Mouse (Mus musculus): ENCODE measurements at regions not wholly inside any gene's neighbourhood (a gene's known extent, or its start where the extent isn't known, plus 50 kb on each side); places are given as distances from the start of the nearest gene placed in this dataset.

DNA sequence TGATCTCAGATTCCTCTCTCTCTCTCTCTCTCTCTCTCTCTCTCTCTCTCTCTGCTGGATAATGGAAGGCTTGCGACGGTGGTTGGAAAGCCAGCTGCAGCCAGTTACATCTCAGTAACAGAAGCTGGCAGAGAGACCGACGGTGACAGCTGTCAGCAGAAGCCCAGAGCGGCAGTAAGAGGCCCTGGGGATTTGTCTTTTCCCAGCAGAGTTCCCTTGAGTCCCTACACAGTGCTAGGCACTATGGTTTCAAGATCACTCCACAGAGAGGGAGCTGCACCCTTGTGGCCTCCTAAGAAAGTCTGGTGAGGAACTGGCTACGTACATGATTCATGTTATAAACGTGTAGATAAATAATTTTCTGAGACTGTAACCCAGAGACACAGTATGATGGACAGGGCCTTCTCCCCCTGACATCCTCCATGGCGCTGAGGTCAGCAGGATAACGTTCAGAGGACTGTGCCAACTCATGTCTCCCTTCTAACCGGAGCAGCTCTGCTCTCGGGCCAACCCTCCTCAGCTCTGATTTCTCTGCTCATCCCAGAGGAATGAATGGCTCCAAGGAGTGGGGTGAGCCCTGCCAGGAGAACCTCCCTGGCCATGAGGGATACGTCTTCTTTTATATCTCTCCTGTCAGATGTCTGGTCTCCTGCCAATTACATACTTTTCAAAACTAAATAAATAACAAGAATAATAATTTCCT, 253.5 kb upstream of the Cadm1 start:
- H3K9me3 ChIP-seq (ENCODE audit: control insufficient read depth, low read length): no peaks in the 10 kb centered on the region
- DNase-seq (ENCODE audit: low spot score, missing footprints) (no peak), ATAC-seq (ENCODE audit: low FRiP score) (no peak)
- no peak overlapping the region for H3K4me3 ChIP-seq (ENCODE audit: low read depth, low read length)
- no peak overlapping the region for H3K4me2 ChIP-seq
- no peaks in the 10 kb centered on the region for H3K27me3 ChIP-seq (ENCODE audit: control insufficient read depth, insufficient read depth, low read length)
- H3K27ac ChIP-seq (ENCODE audit: low read depth, low read length): no peak overlapping the region
- H3K36me3 ChIP-seq (ENCODE audit: control insufficient read depth, insufficient read depth, low read length): no peaks in the 10 kb centered on the region
- WGBS: 45% methylated on average over 12 of the region's 12 CpGs
- H3K4me1 ChIP-seq (ENCODE audit: control insufficient read depth, insufficient read depth, low read length): peaks cover 12% of the 10 kb centered on the region
- no peak overlapping the region for H3K9ac ChIP-seq (ENCODE audit: low read length)

DNA sequence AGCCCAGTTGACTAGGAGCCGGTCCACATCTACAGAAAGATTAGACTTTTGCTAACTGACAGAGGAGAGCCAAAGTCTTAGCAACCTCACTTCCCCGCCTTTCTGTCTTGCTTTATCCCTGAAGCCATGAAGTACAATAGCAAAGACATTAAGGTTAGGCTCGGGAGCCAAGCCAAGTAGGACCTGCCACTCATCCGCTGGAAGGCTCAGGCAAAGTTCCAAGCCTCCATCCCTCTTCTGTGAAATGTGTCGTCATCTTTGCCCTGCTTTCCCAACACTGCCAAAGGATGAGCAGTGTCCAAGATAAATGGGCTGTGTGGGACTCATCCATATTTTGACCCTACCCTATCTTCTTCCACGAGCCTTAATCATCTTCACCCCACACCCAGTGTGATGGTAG, 250.6 kb upstream of the Cadm1 start:
- H3K4me2 ChIP-seq: no peak overlapping the region
- no peak overlapping the region for H3K9ac ChIP-seq (ENCODE audit: low read length)
- WGBS: 76% methylated on average over 6 of the region's 6 CpGs
- ATAC-seq (ENCODE audit: low FRiP score) (no peak), DNase-seq (ENCODE audit: low spot score, missing footprints) (no peak)
- H3K9me3 ChIP-seq (ENCODE audit: control insufficient read depth, low read length): no peaks in the 10 kb centered on the region
- H3K27me3 ChIP-seq (ENCODE audit: control insufficient read depth, insufficient read depth, low read length): no peaks in the 10 kb centered on the region
- no peak overlapping the region for H3K27ac ChIP-seq (ENCODE audit: low read depth, low read length)
- no peak overlapping the region for H3K4me3 ChIP-seq (ENCODE audit: low read depth, low read length)
- H3K36me3 ChIP-seq (ENCODE audit: control insufficient read depth, insufficient read depth, low read length): no peaks in the 10 kb centered on the region
- H3K4me1 ChIP-seq (ENCODE audit: control insufficient read depth, insufficient read depth, low read length): peaks cover 12% of the 10 kb centered on the region

DNA sequence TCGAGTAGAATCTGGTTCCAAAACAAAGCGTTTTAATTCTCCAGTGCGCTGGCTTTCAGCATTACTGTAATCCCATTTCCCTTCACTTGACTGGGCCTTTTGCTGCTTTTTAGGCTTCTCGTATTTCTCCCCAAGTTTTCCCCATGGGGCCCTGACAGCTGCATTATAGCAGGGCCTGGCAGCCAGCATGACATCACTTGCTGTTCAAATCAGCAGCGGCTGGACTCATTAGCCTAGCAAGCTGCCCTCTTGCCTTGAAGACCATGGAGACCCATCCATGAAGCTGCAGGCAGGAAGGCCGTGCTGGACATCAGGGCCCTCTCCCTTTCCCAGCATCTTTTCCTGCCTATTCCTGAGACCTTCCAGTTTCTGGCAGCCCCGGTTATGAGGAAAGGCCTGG, 249.8 kb upstream of the Cadm1 start:
- H3K4me1 ChIP-seq (ENCODE audit: control insufficient read depth, insufficient read depth, low read length): peaks cover 12% of the 10 kb centered on the region
- H3K27ac ChIP-seq (ENCODE audit: low read depth, low read length): peak overlapping the region; percentile 7; the same call in 1 of the 2 replicates
- no peak overlapping the region for H3K4me3 ChIP-seq (ENCODE audit: low read depth, low read length)
- peak; percentile 59; the same call in 1 of the 2 replicates for ATAC-seq (ENCODE audit: low FRiP score)
- no peak overlapping the region for H3K4me2 ChIP-seq
- no peak overlapping the region for H3K9ac ChIP-seq (ENCODE audit: low read length)
- H3K9me3 ChIP-seq (ENCODE audit: control insufficient read depth, low read length): no peaks in the 10 kb centered on the region
- no peaks in the 10 kb centered on the region for H3K36me3 ChIP-seq (ENCODE audit: control insufficient read depth, insufficient read depth, low read length)
- 33% methylated on average over 7 of the region's 7 CpGs for WGBS
- no peak for DNase-seq (ENCODE audit: low spot score, missing footprints)
- H3K27me3 ChIP-seq (ENCODE audit: control insufficient read depth, insufficient read depth, low read length): no peaks in the 10 kb centered on the region

DNA sequence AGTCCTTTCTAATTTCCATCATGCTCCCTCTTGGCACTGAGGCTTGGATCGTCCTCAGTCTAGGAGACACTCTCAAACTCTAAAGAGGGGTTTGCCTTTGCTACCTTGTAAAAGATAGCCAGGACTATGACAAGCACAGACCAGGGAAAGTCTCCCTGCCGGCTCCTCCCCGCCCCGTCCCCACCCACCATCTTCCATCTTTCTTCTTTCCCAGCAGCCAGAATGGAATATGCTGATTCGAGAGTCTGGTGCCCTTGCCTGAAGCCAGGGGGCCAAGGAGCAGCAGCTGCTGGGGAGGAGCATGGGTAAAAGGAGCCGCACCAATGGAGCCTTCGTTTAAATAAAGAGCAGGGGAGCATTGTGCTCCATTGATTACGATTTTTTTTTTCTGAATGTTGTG, 249.4 kb upstream of the Cadm1 start:
- peak; percentile 33; the same call in 1 of the 2 replicates for ATAC-seq (ENCODE audit: low FRiP score)
- Histone ChIP-seq H3K4me1 (ENCODE audit: control insufficient read depth, insufficient read depth, low read length) (peaks cover 9% of the 10 kb centered on the region), H3K27me3 (ENCODE audit: control insufficient read depth, insufficient read depth, low read length) (no peaks in the 10 kb centered on the region), H3K9ac (ENCODE audit: low read length) (no peak overlapping the region), H3K9me3 (ENCODE audit: control insufficient read depth, low read length) (no peaks in the 10 kb centered on the region), H3K4me3 (ENCODE audit: low read depth, low read length) (no peak overlapping the region), H3K36me3 (ENCODE audit: control insufficient read depth, insufficient read depth, low read length) (no peaks in the 10 kb centered on the region), H3K4me2 (no peak overlapping the region), H3K27ac (ENCODE audit: low read depth, low read length) (peak overlapping the region; percentile 7; the same call in 1 of the 2 replicates)
- WGBS: 28% methylated on average over 8 of the region's 8 CpGs
- no peak for DNase-seq (ENCODE audit: low spot score, missing footprints)

DNA sequence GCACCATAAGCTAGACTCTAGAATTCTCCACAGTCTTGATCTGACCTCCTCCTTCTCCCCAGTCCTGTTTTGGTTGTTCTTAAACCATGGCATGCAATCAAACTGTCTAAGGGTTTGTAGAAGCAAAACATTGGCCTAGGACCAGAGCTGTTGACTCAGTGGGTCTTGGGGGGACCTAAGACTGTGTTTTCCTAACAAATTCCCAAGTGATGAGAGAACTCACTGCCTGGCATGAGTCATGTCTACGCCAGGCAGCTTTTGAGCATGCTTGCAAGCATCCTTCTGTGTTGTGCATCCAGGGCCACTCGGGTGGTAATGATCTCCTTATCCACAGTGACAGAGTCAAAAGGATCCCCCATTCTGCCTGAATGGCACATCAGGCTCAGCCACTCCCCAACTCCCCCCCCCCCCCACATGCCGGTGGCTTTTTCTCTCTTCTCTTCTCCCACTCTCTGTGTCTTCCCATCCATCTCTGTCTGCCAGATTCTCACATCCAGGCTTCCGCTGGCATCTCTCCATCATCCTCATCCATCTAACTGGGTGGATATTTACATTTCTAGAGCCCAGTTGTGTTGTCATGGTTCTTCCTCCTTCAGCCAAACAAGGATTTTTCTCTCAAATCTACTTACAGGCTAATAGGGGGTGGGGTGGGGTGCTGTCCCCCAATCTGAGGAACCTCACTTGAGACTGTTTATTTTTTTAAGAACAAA, 246.1 kb upstream of the Cadm1 start:
- no peaks in the 10 kb centered on the region for H3K27me3 ChIP-seq (ENCODE audit: control insufficient read depth, insufficient read depth, low read length)
- no peaks in the 10 kb centered on the region for H3K36me3 ChIP-seq (ENCODE audit: control insufficient read depth, insufficient read depth, low read length)
- ATAC-seq (ENCODE audit: low FRiP score) (no peak), DNase-seq (ENCODE audit: low spot score, missing footprints) (no peak)
- 62% methylated on average over 4 of the region's 4 CpGs for WGBS
- H3K4me2 ChIP-seq: no peak overlapping the region
- no peak overlapping the region for H3K4me3 ChIP-seq (ENCODE audit: low read depth, low read length)
- no peak overlapping the region for H3K27ac ChIP-seq (ENCODE audit: low read depth, low read length)
- H3K9me3 ChIP-seq (ENCODE audit: control insufficient read depth, low read length): no peaks in the 10 kb centered on the region
- no peak overlapping the region for H3K9ac ChIP-seq (ENCODE audit: low read length)
- peaks cover 17% of the 10 kb centered on the region for H3K4me1 ChIP-seq (ENCODE audit: control insufficient read depth, insufficient read depth, low read length)

DNA sequence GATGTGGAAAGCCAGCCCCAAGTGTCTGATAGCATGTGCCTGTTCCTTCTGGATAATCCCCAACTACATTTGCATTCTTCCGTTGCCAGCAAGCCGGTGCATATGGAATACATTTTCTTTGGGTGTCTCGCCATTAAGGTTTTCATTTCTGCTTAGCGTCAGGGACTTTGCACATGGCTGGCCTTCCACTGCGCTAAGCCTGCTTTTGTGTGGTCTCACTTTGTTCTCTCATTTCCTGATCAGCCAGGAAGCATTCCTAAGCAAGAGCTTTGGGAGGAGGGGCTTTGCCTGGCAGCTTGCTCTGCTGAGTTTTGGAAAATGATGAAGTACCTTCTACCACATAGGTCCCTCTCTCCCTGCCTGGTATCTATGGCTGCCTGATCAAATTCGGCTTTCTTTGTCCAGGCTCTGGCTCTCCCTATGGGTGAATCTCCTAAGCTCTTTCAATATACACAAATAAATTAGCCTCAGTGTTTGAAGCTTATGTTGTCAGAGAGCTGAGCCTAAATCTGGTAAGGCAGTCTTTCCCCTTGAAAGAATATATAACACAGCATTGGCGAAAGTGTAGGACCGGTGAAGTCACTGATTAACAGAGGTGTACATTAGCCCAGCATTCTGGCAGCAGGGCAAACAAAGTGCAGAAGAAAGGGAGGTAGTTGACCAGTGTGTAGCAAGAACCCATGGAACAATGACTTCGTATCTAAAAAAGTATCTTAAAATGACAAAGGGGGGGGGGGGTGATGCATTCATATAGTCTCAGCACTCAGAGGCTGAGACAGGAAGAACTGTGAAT, 242.8 kb upstream of the Cadm1 start:
- Histone ChIP-seq H3K4me1 (ENCODE audit: control insufficient read depth, insufficient read depth, low read length) (peaks cover 10% of the 10 kb centered on the region; the same call in 1 of the 2 replicates), H3K27me3 (ENCODE audit: control insufficient read depth, insufficient read depth, low read length) (no peaks in the 10 kb centered on the region), H3K36me3 (ENCODE audit: control insufficient read depth, insufficient read depth, low read length) (no peaks in the 10 kb centered on the region), H3K9me3 (ENCODE audit: control insufficient read depth, low read length) (no peaks in the 10 kb centered on the region), H3K4me2 (no peak overlapping the region), H3K9ac (ENCODE audit: low read length) (no peak overlapping the region), H3K4me3 (ENCODE audit: low read depth, low read length) (no peak overlapping the region), H3K27ac (ENCODE audit: low read depth, low read length) (0 out of 2 replicates have a peak overlapping the region, but pooled peaks have one; percentile 20)
- DNase-seq (ENCODE audit: low spot score, missing footprints) (peak; percentile 89), ATAC-seq (ENCODE audit: low FRiP score) (0 out of 2 replicates have a peak, but pooled peaks have one; percentile 44)
- WGBS: 46% methylated on average over 9 of the region's 9 CpGs

DNA sequence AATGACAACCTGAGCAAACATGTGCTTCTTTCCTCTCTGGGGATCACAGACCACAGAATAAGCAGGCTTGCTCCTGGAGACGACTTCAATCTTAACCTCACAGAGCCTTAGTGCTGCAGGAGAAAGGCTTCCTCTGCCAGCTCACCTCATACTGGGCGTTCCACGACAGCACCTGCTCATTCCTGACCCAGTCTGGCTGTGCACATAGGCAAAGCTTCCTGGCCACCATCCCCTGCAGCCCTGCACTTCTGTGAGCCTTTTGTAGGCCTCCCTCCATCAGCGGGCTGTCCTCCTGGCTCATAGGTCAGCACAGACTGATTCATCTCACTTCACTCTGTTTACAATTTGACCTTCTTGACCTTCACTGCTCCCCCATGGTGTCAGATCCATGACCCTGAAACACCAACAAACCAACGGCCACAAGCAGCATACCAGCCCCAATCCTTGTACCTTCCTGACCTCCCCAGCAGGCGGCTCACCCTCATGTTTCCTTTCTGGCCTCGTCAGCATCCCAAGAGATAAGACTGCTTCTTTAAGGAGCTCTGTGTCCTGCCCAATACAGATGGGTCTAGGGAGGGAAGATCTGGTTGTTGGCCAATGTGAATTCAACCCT, 241.3 kb upstream of the Cadm1 start:
- no peak for DNase-seq (ENCODE audit: low spot score, missing footprints)
- Histone ChIP-seq H3K4me2 (no peak overlapping the region), H3K4me1 (ENCODE audit: control insufficient read depth, insufficient read depth, low read length) (peaks cover 10% of the 10 kb centered on the region; the same call in 1 of the 2 replicates), H3K9me3 (ENCODE audit: control insufficient read depth, low read length) (no peaks in the 10 kb centered on the region), H3K27me3 (ENCODE audit: control insufficient read depth, insufficient read depth, low read length) (no peaks in the 10 kb centered on the region), H3K36me3 (ENCODE audit: control insufficient read depth, insufficient read depth, low read length) (no peaks in the 10 kb centered on the region), H3K4me3 (ENCODE audit: low read depth, low read length) (no peak overlapping the region), H3K27ac (ENCODE audit: low read depth, low read length) (no peak overlapping the region), H3K9ac (ENCODE audit: low read length) (no peak overlapping the region)
- no peak for ATAC-seq (ENCODE audit: low FRiP score)
- WGBS: 27% methylated on average over 7 of the region's 7 CpGs

DNA sequence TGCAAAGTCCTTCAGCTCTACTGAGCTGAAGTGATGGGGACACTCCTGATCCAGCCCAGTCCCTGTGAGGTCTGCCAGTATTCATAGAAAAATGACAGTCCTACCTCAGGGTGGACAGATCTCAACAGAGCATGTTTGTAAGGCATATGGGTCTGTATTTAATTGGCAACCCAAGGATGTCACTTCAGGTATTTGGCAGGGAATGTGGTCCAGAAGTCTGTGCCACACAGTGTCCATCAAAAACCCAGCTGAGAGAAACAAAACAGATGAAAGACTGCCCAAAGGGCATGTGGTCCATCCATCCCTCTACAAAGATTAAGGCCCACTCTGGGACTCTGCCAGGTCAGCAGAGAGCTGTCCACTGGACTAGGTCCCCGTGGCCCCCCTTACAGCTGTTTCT, 229.3 kb upstream of the Cadm1 start:
- no peaks in the 10 kb centered on the region for H3K27me3 ChIP-seq (ENCODE audit: control insufficient read depth, insufficient read depth, low read length)
- no peak for DNase-seq (ENCODE audit: low spot score, missing footprints)
- no peaks in the 10 kb centered on the region for H3K4me1 ChIP-seq (ENCODE audit: control insufficient read depth, insufficient read depth, low read length)
- no peaks in the 10 kb centered on the region for H3K36me3 ChIP-seq (ENCODE audit: control insufficient read depth, insufficient read depth, low read length)
- H3K9ac ChIP-seq (ENCODE audit: low read length): no peak overlapping the region
- 61% methylated on average over 1 of the region's 1 CpGs for WGBS
- H3K4me2 ChIP-seq: no peak overlapping the region
- H3K27ac ChIP-seq (ENCODE audit: low read depth, low read length): no peak overlapping the region
- no peak overlapping the region for H3K4me3 ChIP-seq (ENCODE audit: low read depth, low read length)
- H3K9me3 ChIP-seq (ENCODE audit: control insufficient read depth, low read length): no peaks in the 10 kb centered on the region
- no peak for ATAC-seq (ENCODE audit: low FRiP score)

Measured in midbrain, embryonic 11.5 days (tissue).